Mouse (Mus musculus) forebrain, postnatal 0 days (tissue): ENCODE results near the gene Gucy2d. TPM values are rescaled to one million over a fixed set of nuclear protein-coding genes. Genes with fewer than 3 reads are reported as not detected.

Experiments
- ATAC-seq: fragments of 200-750 bp; cut with Nextera tagmentation; 2 replicates; pipeline ENCODE4 v1.8.0; 2017; ENCODE audit warnings: mild to moderate bottlenecking, moderate library complexity
- DNase-seq: peaks from one replicate; pipeline ENCODE4 v3.0.0-alpha.2; 2015
- H3K27ac ChIP-seq: fragments of 300-500 bp; sonication (generic); 2 replicates; pipeline ENCODE4 v1.5.1; 2014; ENCODE audit warnings: low read depth, mild to moderate bottlenecking, antibody characterized with exemption, low read length, moderate library complexity, mixed read lengths
- H3K27me3 ChIP-seq: fragments of 300-500 bp; sonication (generic); 2 replicates; pipeline ENCODE4 v1.6.1; 2014; ENCODE audit warnings: mild to moderate bottlenecking, low read length, mixed read lengths; ENCODE audit not compliant: insufficient read depth
- H3K36me3 ChIP-seq: fragments of 300-500 bp; sonication (generic); 2 replicates; pipeline ENCODE4 v1.6.1; 2014; ENCODE audit warnings: mild to moderate bottlenecking, moderate library complexity; ENCODE audit not compliant: insufficient read depth
- H3K4me1 ChIP-seq: fragments of 300-500 bp; sonication (generic); 2 replicates; pipeline ENCODE4 v1.6.1; 2014; ENCODE audit warnings: antibody characterized with exemption; ENCODE audit not compliant: insufficient read depth
- H3K4me2 ChIP-seq: fragments of 300-500 bp; sonication (generic); 2 replicates; pipeline ENCODE4 v1.6.1; 2014; ENCODE audit warnings: low read depth, mild to moderate bottlenecking, moderate library complexity
- H3K4me3 ChIP-seq: fragments of 300-500 bp; sonication (generic); 2 replicates; pipeline ENCODE4 v1.5.1; 2014; ENCODE audit warnings: low read depth, low read length, mixed read lengths
- H3K9ac ChIP-seq: fragments of 300-500 bp; sonication (generic); 2 replicates; pipeline ENCODE4 v1.6.1; 2014; ENCODE audit warnings: mild to moderate bottlenecking
- H3K9me3 ChIP-seq: fragments of 300-500 bp; sonication (generic); 2 replicates; pipeline ENCODE4 v1.6.1; 2016; ENCODE audit warnings: low read length
- CTCF ChIP-seq: sonication (generic); IDR thresholded peaks from 2 replicates; pipeline ENCODE4 v1.5.1; 2016; ENCODE audit warnings: antibody characterized with exemption, control low read depth, low read depth
- WGBS: fragments of 180-500 bp; shearing (Covaris S2); extraction: QIAGEN DNeasy Blood & Tissue Kit; methylation state at CpG from one replicate; pipeline ENCODE4 v1.1.7; 2014; 5-methylcytosine and 5-hydroxymethylcytosine counted together
- polyA plus RNA-seq: library from polyadenylated mRNA; unstranded; fragments of >200 nt; fragmentation: Nextera tagmentation; extraction: Ambion mirVana; gene quantifications from 2 replicates; pipeline ENCODE4 v1.2.1, GENCODE M21; 2015
- total RNA-seq: library from RNA; depleted of rRNA; stranded (reverse); fragments of >200 nt; gene quantifications from 2 replicates; pipeline ENCODE4 v1.2.3, GENCODE M21; 2014; rRNA removed

Gucy2d gene
- total and polyA plus RNA-seq, 2 experiments from 2014 or later: not detected

DNA sequence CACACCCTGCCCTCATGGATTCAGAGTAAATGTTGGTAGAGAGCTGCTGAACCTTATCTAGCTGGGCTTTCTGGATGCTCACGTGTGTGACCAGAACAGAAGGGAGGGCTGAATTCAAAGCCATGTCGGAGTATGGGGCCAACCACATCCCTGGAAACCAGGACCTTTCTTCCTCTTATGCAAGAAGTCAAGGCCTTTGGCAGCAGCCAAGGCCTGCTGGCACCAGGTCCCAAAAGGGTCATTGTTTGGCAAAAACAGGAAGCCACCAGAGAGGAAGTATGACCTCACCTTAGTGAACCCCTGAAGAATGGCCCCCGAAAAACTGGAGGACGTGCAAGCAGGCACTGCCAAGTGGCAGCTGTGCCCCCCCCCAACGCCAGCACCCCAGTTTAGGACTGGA is 82.4 kb downstream of the Gucy2d start:
- H3K36me3 ChIP-seq: no peaks in the 10 kb centered on the region
- no peak overlapping the region for H3K4me2 ChIP-seq
- H3K27ac ChIP-seq: no peak overlapping the region
- H3K9me3 ChIP-seq: no peaks in the 10 kb centered on the region
- no peaks in the 10 kb centered on the region for H3K27me3 ChIP-seq
- H3K4me1 ChIP-seq: peaks cover 4% of the 10 kb centered on the region; the same call in 1 of the 2 replicates
- WGBS: 62% methylated on average over 5 of the region's 5 CpGs
- DNase-seq (no peak), ATAC-seq (no peak)
- no peak for TF ChIP-seq CTCF
- H3K4me3 ChIP-seq: no peak overlapping the region
- H3K9ac ChIP-seq: no peak overlapping the region

GRCm38 (mm10) chr7:98523070-98523812 is 83.0 kb downstream of the Gucy2d start:
- no peaks in the 10 kb centered on the region for H3K9me3 ChIP-seq
- DNase-seq (peak; percentile 29), ATAC-seq (peak; percentile 32)
- no peak overlapping the region for H3K9ac ChIP-seq
- H3K4me2 ChIP-seq: no peak overlapping the region
- H3K27me3 ChIP-seq: no peaks in the 10 kb centered on the region
- no peak overlapping the region for H3K4me3 ChIP-seq
- WGBS: 62% methylated on average over 8 of the region's 8 CpGs
- H3K4me1 ChIP-seq: peaks cover 4% of the 10 kb centered on the region; the same call in 1 of the 2 replicates
- H3K36me3 ChIP-seq: no peaks in the 10 kb centered on the region
- no peak for TF ChIP-seq CTCF
- H3K27ac ChIP-seq: peak overlapping the region; percentile 35; the same call in 1 of the 2 replicates

DNA sequence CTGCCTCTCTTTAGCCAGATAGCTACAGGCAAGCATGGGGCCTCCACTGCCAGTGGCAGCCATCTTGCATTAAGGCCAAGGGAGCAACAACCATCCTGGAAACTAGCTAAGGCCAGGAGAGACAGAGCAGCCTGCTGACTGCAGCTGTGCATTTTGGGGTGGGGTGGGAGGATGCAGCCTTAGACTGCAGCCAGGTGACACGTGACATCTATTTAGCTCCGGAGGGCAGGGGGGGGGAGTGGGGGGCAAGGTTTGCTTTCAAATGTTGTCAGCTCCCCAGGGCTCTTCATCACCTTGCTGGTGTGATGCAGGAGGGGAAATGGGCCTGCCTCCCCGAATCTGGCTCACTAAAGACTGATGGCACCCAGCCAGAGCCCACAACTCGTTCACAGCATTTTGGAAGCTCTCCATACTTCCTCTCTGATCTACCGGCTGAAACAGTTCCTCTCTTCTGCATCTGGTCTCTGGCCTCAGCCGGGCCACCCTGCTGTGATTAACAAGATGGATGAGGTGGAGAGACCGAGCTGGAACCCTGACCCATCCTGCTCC is 83.7 kb downstream of the Gucy2d start:
- Histone ChIP-seq H3K36me3 (no peaks in the 10 kb centered on the region), H3K4me2 (no peak overlapping the region), H3K4me3 (no peak overlapping the region), H3K4me1 (peaks cover 4% of the 10 kb centered on the region; the same call in 1 of the 2 replicates), H3K27ac (peak overlapping the region; percentile 35; the same call in 1 of the 2 replicates), H3K9me3 (no peaks in the 10 kb centered on the region), H3K27me3 (no peaks in the 10 kb centered on the region), H3K9ac (no peak overlapping the region)
- WGBS: 4% methylated on average over 7 of the region's 7 CpGs
- no peak for TF ChIP-seq CTCF
- peak; percentile 73 for DNase-seq
- peak; percentile 59 for ATAC-seq

DNA sequence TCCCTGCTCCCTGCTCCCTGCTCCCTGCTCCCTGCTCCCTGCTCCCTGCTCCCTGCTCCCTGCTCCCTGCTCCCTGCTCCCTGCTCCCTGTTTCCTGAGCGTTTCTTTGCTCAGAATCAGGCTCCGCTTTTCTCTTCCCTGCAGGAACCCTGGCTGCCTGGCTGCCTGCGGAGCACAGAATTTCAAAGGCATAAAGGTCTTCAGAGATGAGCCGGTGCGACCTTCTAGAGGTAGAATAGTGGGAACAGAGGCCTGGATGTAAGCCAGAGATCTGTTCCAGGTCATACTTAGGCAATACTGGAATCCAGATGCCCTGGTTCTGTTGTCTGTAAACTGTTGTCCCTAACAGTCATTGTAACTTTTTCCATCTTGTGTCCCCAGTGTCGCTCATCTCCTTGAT is 84.2 kb downstream of the Gucy2d start:
- no peak overlapping the region for H3K9ac ChIP-seq
- H3K4me3 ChIP-seq: no peak overlapping the region
- peak overlapping the region; percentile 35; the same call in 1 of the 2 replicates for H3K27ac ChIP-seq
- H3K9me3 ChIP-seq: no peaks in the 10 kb centered on the region
- no peaks in the 10 kb centered on the region for H3K27me3 ChIP-seq
- peaks cover 4% of the 10 kb centered on the region; the same call in 1 of the 2 replicates for H3K4me1 ChIP-seq
- 29% methylated on average over 6 of the region's 6 CpGs for WGBS
- ATAC-seq (no peak), DNase-seq (peak; percentile 17)
- no peaks in the 10 kb centered on the region for H3K36me3 ChIP-seq
- no peak for TF ChIP-seq CTCF
- no peak overlapping the region for H3K4me2 ChIP-seq

DNA sequence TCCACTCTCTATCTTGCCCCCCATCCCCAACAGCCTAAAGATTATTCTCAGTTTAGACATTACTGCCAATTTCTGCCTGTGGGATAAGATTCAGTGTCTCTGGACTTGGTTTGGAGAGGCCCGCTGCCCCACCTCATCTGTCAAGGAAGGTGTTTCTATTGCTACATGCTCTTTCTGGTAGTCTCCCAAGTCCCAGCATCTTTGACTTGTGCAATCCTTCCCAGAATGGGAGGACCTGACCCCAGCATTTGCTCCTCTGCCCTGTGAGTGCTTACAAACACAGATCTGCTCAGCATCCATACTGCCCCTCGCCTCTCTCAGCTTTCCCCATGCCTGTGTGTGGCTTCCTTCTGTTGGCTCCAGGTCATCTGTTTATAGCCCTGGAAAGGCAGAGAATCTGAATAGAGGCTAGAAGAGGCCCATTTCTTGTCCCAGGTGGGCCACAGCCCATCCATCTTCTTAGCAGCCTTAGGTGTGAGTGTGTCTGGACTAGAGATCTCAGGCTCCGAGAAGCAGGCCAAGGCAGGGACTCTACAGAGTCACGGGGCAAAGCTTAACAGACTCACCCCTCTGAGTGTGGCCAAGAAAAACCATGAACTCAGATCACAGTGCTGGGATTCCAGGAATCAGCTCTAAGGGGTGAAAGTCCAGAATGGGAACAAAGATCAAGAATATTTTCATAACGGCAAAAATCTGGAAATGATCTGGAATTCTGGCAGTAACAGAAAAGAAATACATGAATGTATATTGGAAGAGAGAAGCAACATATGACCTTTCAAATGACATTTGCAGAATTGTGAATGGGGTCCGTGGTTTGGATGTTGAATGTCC is 84.9 kb downstream of the Gucy2d start:
- Histone ChIP-seq H3K4me1 (peaks cover 4% of the 10 kb centered on the region; the same call in 1 of the 2 replicates), H3K36me3 (no peaks in the 10 kb centered on the region), H3K27me3 (no peaks in the 10 kb centered on the region), H3K9me3 (no peaks in the 10 kb centered on the region), H3K4me2 (no peak overlapping the region), H3K4me3 (no peak overlapping the region), H3K27ac (no peak overlapping the region), H3K9ac (no peak overlapping the region)
- WGBS: 88% methylated on average over 6 of the region's 6 CpGs
- TF ChIP-seq CTCF: no peak
- DNase-seq: no peak
- ATAC-seq: no peak

Other genes with a start within 250 kb of the Gucy2d start
- gene B3gnt6, start 240.9 kb upstream of the Gucy2d start, total RNA-seq: 0.08 and 0.19 TPM in 2 replicates
- 0.26 and 0.63 TPM in 2 replicates for gene B3gnt6, start 240.9 kb upstream of the Gucy2d start, polyA plus RNA-seq
- 12.1 TPM in 2 replicates for gene Acer3, start 119.2 kb upstream of the Gucy2d start, total RNA-seq
- 7.9 and 14.1 TPM in 2 replicates for gene Acer3, start 119.2 kb upstream of the Gucy2d start, polyA plus RNA-seq
- 20.2 and 24.8 TPM in 2 replicates for gene Tsku, start 79.1 kb upstream of the Gucy2d start, total RNA-seq
- gene Tsku, start 79.1 kb upstream of the Gucy2d start, polyA plus RNA-seq: 5.4 and 6.2 TPM in 2 replicates
- 3.3 and 6.0 TPM in 2 replicates for gene Lrrc32, start 48.9 kb downstream of the Gucy2d start, total RNA-seq
- 3.4 and 4.2 TPM in 2 replicates for gene Lrrc32, start 48.9 kb downstream of the Gucy2d start, polyA plus RNA-seq
- gene Emsy, start 216.4 kb downstream of the Gucy2d start, total RNA-seq: 31.9 and 52.4 TPM in 2 replicates
- 23.9 and 26.8 TPM in 2 replicates for gene Emsy, start 216.4 kb downstream of the Gucy2d start, polyA plus RNA-seq